Mouse (Mus musculus): ENCODE measurements around the gene Lpin3.
A peak's percentile ranks its signal among the peaks of the same experiment; 100 is the strongest.

The Lpin3 gene

GRCm38 (mm10) chr2:160880453-160881195 is at the start of gene Lpin3:
TSS of gene Lpin3 (plus strand) at chr2:160880670.
- peak; percentile 19 for DNase-seq (ENCODE audit: low spot score)

DNA sequence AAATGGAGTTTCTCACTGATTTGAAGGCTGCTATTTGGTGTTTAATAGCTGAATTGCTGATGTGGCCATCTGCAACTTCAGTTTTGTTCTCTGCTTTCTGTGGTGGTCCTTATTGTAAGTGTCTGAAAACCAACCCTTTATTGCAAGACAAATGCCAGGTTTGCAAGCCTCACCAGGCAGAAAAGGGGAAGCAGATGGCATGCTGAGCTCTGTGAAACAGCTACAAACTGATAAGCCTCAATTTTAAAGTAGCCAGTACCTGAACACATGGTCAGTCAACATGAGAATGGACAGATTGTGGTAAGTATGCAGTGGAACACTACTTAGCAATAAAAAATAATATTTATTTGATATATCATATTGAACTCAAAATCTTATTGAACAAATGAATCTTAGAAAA is 39.6 kb upstream of the Lpin3 start:
- DNase-seq (ENCODE audit: low spot score) = no peak

DNA sequence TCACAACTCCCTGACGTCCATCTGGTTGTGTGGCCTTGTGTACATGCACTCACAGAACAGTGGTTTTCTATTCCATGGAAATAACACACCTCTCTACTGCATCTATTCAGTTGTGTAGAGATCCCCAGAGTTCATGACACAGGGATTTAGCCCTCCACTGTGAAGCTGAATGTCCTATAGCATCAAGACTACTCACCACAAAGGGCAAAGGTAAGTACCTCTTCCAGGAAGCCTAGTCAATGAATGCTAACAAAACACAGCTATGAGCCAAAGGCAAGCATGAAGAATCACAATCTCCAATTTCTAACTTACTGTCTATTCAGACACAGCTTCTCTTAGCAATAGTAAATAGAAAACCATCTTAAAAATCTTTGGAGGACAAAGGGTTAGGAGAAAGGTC is 32.8 kb upstream of the Lpin3 start:
- DNase-seq (ENCODE audit: low spot score) = no peak

GRCm38 (mm10) chr2:160848186-160848585 is 32.3 kb upstream of the Lpin3 start:
- no peak for DNase-seq (ENCODE audit: low spot score)

DNA sequence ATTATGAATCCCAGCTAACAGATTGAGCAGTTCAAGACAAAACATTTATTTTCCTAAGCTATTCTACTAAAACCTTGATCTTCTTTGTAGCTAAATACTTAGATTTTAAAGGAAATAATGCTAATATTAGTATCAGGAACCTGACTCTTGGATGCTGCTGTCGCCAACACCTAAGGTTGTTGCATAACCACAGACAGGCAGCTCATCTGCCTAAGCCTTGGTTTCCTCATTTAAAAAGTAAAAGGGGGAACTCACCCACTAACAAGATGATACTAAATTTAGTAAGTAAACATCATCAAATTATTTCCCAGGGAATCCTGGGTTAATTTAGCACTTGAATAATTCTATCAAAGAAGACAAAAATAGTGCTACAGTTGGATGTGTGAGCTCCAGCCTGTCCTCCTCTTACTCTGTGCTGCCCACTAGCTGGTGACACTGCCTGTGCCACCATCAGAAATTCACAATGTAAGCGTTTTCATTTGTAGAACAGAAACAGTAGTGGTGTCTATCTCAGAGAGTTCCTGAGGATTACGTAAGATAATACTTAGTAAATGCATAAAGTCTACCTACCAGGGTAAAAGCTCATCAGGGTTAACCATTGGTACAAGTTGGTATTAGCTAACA is 30.7 kb upstream of the Lpin3 start:
- DNase-seq (ENCODE audit: low spot score) = no peak

- no peak for DNase-seq (ENCODE audit: low spot score)
Observed at GRCm38 (mm10) chr2:160850360-160850759, 30.1 kb upstream of the Lpin3 start.

GRCm38 (mm10) chr2:160854687-160855086 is 25.8 kb upstream of the Lpin3 start:
- no peak for DNase-seq (ENCODE audit: low spot score)

DNA sequence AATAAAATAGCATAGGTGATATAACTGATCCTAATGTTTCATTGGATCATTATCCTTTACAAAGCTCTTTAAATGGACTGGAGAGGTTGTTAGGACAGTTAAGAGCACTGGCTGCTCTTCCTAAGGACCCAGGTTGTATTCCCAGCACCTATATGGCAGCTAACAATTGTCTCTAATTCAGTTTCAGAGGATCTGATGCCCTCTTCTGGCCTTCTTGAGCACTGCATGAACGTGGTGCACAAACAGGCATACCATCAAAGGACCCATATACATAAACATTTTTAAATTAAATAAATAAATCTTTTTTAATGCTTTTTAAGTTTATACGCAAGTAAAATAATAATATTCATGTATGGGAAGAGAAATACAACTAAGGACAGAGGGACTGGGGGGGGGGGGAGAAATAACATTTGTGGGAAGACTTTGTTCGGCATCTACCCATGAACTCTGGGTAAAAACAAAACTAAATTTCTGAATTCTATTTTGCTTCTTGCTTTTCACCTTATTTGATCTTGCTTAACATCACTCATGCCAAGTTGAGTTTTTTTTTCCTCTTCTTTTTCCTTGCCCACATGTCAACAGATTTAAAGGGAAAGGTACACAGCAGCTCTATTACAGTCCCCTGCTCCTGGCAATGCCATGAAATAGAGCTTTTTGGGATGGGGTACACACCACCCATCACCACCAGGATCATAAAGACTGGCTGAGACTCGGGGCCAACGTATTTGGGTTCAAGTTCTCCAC is 23.9 kb upstream of the Lpin3 start:
- DNase-seq (ENCODE audit: low spot score) = no peak

DNA sequence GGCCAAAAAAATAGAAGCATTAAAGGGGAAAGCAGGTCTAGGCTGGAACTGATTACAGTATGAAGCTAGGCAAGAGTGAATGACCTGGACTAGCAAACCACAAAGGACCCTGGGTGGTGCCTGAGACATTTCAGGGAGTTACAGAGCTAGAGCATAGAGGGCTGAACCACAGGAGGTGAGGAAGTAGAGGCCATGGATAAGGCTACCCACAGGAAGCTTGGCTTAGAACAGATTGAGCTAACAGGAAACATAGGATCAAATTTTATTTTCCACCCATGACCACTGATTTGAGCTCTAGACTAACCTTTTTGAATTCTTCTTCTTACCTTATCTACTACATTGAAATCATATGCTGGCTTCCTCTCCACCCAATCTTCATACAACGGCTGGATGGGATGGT is 20.1 kb upstream of the Lpin3 start:
- no peak for DNase-seq (ENCODE audit: low spot score)

DNA sequence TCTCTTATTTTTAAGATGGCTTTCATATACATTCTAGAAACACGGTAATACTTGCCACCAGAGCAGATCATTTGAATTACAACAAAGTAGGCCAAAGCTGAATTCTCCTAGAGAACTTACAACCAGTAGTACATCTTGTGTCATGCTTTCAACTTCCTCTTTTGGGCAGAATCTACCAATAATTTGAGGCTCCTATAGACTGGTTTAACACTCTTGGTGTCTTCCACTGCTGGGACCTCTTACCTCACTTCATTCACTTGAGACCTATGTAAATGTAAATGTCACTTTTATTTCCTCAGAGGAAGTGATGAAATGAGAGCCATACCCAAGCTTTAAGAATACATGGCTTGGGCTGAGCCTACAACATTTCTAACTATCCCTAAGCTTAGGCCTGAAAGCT is 16.4 kb upstream of the Lpin3 start:
- no peak for DNase-seq (ENCODE audit: low spot score)

DNA sequence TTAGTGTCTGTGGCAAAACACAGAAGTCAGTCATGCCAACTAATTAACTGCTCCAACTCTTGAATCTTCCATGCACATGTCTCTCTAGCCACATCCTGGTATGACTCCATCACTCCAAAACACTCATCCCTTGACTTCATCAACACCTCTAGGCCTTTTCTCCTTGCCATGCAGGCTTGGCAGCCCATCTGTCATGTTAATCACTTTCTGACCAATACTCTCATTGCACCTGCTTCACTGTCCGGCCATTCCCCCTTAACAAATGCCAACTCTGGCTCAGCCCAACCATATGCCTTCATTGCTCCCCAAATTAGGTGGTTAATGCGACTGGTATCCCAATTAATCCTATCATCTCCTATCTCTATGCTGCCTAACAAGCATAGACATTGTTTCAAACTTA is 15.2 kb upstream of the Lpin3 start:
- no peak for DNase-seq (ENCODE audit: low spot score)

- DNase-seq (ENCODE audit: low spot score) = no peak
Observed at GRCm38 (mm10) chr2:160869446-160869845, 11.0 kb upstream of the Lpin3 start.

DNA sequence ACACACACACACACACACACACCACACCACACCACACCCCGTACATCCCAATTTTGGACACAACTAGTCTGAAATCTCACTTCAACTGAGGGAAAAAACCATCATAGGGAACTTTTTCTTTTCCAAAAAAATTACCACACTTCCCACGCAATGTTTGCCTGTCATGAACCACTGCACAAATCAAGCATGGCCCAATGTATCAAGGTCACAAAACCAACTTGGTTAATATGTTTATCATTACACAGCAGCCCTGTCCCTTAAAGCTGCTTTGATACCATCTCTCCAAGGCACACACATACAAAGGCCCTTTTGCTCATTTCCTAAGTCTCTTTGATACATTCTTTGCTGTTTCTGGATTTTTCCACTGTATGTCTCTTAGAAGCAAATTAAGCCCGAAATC is 9.2 kb upstream of the Lpin3 start:
- no peak for DNase-seq (ENCODE audit: low spot score)

DNA sequence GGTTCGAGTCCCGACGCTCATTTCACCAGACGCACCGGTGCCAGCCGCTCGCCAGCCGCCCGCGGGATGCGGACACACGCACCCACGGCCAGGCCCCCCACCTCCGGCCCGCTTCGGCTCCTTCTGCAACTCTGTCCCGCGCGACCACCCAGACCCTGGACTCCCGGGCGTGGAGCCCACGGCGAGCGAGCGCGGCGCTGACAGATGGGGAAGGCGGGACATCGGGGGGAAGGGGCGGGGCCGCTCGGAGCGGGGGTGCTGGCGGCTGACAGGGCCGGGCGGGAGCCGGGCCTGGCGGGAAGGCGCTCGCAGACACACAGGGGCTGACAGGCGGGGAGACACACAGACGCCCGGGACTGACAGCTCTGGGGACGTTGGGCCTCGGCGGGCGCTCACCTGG is 8.1 kb upstream of the Lpin3 start:
- DNase-seq (ENCODE audit: low spot score) = peak; percentile 55

- DNase-seq (ENCODE audit: low spot score) = peak; percentile 86
Observed at GRCm38 (mm10) chr2:160872890-160873382, 7.5 kb upstream of the Lpin3 start, which contains the start of gene Zhx3. TSS of gene Zhx3 (minus strand) at chr2:160872998.

DNA sequence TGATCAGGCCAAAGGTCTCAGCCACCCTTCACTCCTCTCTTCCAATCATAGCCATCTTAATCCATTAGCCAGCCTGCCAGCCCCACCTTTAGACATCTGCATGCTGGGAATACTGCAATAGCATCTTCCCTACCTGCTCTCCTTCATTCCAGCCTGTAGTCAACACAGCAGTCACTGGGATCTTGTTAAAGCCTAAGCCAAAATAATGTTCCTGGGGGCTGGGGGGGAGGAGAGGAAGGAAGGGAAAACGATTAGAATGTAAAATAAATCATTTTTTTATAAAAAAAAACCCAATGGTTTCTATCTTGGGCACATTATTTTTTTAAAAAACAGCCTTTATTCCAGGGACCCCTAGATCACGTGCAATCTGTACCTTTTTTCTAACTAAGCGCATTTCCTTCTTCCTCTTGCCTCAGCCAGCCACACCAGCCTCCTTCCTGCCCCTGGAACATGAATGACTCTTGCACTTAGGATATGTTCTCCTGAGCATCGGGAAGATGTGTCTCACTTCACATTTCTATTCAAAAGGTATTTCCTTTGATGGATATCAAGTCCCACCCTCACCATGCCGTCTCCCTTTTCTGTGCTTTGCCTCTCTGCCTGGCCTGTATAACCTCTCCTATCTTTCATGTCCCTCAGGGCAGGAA is 6.1 kb upstream of the Lpin3 start:
- DNase-seq (ENCODE audit: low spot score) = no peak

DNA sequence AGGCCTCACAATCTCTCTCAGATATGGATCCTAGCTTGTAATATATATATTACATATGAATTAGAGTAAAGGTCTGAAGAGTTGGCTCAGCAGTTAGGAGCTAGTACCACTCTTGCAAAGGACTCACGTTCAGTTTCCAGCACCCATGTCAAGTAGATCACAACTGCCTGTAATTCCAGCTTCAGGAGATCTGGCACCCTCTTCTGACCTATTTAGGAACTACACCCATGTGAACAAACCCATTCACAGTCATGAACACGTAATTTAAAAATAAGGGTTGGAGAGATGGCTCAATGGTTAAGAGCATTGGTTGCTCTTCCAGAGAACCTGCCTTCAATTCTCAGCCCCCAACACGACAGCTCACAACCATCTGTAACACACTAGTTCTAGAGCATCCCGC is 4.4 kb upstream of the Lpin3 start:
- DNase-seq (ENCODE audit: low spot score) = no peak

- DNase-seq (ENCODE audit: low spot score) = no peak
Observed at GRCm38 (mm10) chr2:160881462-160882101, 1.1 kb downstream of the Lpin3 start.

DNA sequence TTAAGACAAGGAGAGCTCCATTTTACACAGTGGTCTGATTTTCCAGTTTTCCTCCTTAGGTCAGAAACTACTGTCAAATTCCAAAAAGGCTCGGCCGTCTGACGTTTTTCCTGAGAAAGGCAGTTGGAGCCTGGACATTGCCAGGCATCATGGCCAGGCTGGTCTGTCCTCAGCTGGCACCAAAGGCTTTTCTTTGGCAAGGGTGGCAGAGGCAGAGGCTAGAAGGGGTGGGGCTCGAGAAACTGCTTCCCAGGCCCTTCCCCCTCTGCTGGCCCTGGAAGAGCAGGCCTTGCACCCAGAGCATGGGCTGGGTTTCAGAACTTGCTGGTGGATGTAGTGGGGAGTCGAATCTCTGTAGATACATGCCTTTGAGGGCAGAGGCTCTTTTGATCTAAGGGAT is 2.0 kb downstream of the Lpin3 start:
- DNase-seq (ENCODE audit: low spot score) = no peak

GRCm38 (mm10) chr2:160883912-160884311 is 3.4 kb downstream of the Lpin3 start:
- no peak for DNase-seq (ENCODE audit: low spot score)

GRCm38 (mm10) chr2:160884830-160885229 is 4.4 kb downstream of the Lpin3 start:
- DNase-seq (ENCODE audit: low spot score) = no peak

DNA sequence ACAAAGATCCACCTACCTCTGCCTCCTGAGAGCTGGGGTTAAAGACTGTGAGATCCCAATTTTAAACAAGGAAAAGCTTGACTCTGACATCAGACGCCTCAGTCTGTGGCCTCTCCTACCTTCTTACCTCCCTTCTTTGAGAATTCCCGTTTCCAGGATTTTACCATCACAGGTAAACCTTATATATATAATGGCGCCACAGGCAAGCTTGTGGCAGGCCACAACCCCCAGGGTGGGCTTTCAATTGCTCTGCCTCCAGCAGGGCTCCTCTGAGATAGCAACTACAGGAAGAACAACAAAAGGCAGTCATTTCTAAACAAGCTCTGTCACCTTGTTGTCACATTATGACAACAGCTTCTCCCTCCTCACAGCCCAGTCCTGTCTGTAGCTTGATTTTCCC is 5.8 kb downstream of the Lpin3 start:
- no peak for DNase-seq (ENCODE audit: low spot score)
